Mouse (Mus musculus): ENCODE data around the gene Hist1h3d. TPM values are rescaled to one million over a fixed set of nuclear protein-coding genes. Genes with fewer than 3 reads are reported as not detected.
"Not testable (repeated sequence)": the region's sequence is repeated elsewhere in the genome, so short reads cannot be mapped to it uniquely, and the experiment has no call there.

The Hist1h3d gene
- polyA plus RNA-seq, 1 experiment from 2014 or later = 8.4 TPM

DNA sequence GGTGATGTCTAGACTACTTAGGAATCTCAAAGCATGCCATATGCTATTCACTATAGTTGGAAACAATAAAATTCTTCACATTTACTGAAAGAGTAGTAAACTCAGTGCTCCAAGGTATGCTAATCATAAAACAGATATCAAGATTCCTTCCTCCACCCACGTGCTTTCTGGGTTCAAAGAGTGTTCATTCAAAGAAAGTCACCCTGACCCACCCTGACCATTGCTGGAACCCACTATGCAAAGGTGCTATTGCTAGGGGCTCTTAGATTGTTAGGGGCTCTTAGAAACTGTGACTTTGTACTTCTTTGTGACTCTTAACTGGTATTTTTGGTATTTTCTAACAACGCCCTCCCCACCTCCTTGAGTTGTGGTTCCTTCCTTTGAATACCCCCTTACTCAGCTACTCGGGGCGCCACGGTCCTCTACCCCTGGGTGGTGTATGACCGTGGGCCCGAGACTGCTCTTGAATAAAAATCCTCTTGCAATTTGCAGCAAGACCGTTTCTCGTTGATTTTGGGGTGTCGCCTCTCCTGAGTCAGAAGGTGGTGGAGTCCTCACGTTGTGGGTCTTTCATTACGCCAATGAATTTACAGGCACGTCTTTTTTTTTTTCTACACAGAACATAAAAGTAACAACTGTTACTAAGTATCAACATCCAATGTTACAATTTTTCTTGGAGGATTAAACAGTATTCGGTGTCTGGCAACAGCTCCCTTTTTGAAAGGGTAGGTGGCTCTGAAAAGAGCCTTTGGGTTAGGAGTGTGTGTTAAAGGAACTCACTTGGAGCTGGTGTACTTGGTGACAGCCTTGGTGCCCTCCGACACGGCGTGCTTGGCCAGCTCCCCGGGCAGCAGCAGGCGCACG lies 2.3 kb upstream of the Hist1h3d start:
- not testable (repeated sequence) for H3K36me3 ChIP-seq; H3K9me3 ChIP-seq; ATAC-seq (ENCODE audit: low FRiP score, low read depth); H3K27me3 ChIP-seq
- Histone ChIP-seq H3K9ac (peak overlapping the region; percentile 80), H3K4me3 (peak overlapping the region; percentile 53), H3K4me1 (peaks cover 35% of the 10 kb centered on the region), H3K4me2 (replicated peaks) (peak overlapping the region; percentile 75), H3K27ac (peak overlapping the region; percentile 96)
- 10% methylated on average over 20 of the region's 20 CpGs for WGBS

DNA sequence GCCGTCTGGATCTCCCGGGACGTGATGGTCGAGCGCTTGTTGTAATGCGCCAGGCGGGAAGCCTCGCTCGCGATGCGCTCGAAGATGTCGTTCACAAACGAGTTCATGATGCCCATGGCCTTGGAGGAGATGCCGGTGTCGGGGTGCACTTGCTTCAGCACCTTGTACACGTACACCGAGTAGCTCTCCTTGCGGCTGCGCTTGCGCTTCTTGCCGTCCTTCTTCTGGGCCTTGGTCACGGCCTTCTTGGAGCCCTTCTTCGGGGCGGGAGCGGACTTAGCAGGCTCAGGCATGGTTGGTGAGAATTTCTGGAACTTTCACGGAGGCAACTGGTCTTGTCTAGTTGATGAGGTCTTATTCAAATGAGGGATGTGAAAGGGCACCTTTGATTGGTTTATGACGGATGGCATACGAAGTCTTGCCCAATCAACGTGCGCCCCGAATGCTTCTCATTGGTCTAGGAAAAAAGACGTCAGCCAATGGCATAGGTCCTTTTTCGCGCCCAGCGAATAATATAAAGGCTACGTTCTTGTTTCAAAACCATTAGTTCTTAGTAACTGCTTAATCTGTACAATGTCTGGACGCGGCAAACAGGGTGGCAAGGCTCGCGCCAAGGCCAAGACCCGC lies 1.6 kb upstream of the Hist1h3d start, which contains the start of the genes Hist1h2bf and Hist1h2ad:
Hist1h2bf (minus strand) TSS at position 299 of the 627 bp plus-strand sequence.
Hist1h2ad (plus strand) TSS at position 484 of the 627 bp plus-strand sequence.
- H3K36me3 ChIP-seq, H3K9me3 ChIP-seq, H3K27me3 ChIP-seq: not testable (repeated sequence)
- peak; percentile 91 for ATAC-seq (ENCODE audit: low FRiP score, low read depth)
- H3K27ac ChIP-seq = peak within 1 kb of the TSS; percentile 96
- 1% methylated on average over 42 of the region's 42 CpGs for WGBS
- peak within 1 kb of the TSS; percentile 80 for H3K9ac ChIP-seq
- H3K4me2 ChIP-seq (replicated peaks) = peak within 1 kb of the TSS; percentile 75
- peaks cover 35% of the 10 kb centered on the region for H3K4me1 ChIP-seq
- H3K4me3 ChIP-seq = peak within 1 kb of the TSS; percentile 53

GRCm38 (mm10) chr13:23574546-23575170 lies 905 bp upstream of the Hist1h3d start:
- H3K9me3 ChIP-seq; ATAC-seq (ENCODE audit: low FRiP score, low read depth); H3K36me3 ChIP-seq; H3K27me3 ChIP-seq: not testable (repeated sequence)
- Histone ChIP-seq H3K4me1 (peaks cover 35% of the 10 kb centered on the region), H3K27ac (peak overlapping the region; percentile 88), H3K9ac (peak overlapping the region; percentile 66), H3K4me2 (replicated peaks) (peak overlapping the region; percentile 61), H3K4me3 (peak overlapping the region; percentile 53)
- 0% methylated on average over 12 of the region's 39 CpGs for WGBS

- whole genome bisulfite sequencing = under 1% methylated on average over 13 of the region's 40 CpGs
- Histone ChIP-seq H3K4me2 (replicated peaks) (peak overlapping the region; percentile 70), H3K27ac (peak overlapping the region; percentile 87), H3K4me3 (peak overlapping the region; percentile 52), H3K4me1 (peaks cover 32% of the 10 kb centered on the region), H3K9ac (peak overlapping the region; percentile 79)
- H3K9me3 ChIP-seq; H3K36me3 ChIP-seq; H3K27me3 ChIP-seq; ATAC-seq (ENCODE audit: low FRiP score, low read depth): not testable (repeated sequence)
Observed at GRCm38 (mm10) chr13:23575864-23576313, 326 bp downstream of the Hist1h3d start.

GRCm38 (mm10) chr13:23576351-23576881 lies 853 bp downstream of the Hist1h3d start:
- Histone ChIP-seq H3K27me3 (no peaks in the 10 kb centered on the region), H3K4me3 (peak overlapping the region; percentile 52), H3K9me3 (no peaks in the 10 kb centered on the region), H3K4me1 (peaks cover 34% of the 10 kb centered on the region), H3K9ac (peak overlapping the region; percentile 79), H3K4me2 (replicated peaks) (peak overlapping the region; percentile 70), H3K27ac (peak overlapping the region; percentile 87), H3K36me3 (no peaks in the 10 kb centered on the region)
- no peak for ATAC-seq (ENCODE audit: low FRiP score, low read depth)
- 4% methylated on average over 7 of the region's 7 CpGs for WGBS

DNA sequence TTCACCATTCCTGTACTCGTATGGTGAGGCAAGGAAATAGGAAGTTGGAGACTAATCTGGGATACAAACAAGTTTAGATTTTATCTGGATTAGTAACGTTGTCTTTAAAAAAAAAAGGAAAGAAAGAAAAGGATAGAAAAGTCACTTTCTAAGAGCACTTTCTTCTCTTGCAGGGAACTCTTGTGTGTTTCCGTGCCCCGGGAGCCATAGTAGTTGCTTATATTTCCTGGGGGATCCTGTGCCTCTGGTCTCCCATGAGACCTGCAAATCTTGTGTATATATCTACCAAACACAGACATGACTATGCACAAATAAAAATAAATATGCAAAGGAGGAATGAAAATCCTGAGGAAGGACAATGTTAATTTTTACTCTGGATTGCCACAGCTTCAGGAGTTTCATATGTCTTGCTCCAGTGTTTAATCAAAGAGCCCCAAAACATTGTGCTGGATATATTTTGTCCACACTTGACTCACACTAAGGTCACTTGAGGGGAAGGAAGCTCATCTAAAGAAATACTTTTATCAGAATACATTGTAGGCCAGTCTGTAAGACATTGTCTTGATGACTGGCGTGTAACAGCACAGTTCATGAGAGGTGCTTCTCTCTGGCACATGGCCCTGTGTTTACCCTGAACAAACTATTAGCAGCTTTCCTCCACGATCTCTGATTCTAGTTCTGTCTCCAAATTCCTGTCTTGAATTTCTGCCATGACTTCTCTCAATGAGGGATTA lies 1.5 kb downstream of the Hist1h3d start:
- Histone ChIP-seq H3K4me3 (peak overlapping the region; percentile 52), H3K4me1 (peaks cover 35% of the 10 kb centered on the region), H3K27ac (peak overlapping the region; percentile 87), H3K4me2 (replicated peaks) (peak overlapping the region; percentile 70), H3K36me3 (no peaks in the 10 kb centered on the region), H3K9ac (peak overlapping the region; percentile 79), H3K9me3 (no peaks in the 10 kb centered on the region), H3K27me3 (no peaks in the 10 kb centered on the region)
- 51% methylated on average over 6 of the region's 6 CpGs for WGBS
- no peak for ATAC-seq (ENCODE audit: low FRiP score, low read depth)

DNA sequence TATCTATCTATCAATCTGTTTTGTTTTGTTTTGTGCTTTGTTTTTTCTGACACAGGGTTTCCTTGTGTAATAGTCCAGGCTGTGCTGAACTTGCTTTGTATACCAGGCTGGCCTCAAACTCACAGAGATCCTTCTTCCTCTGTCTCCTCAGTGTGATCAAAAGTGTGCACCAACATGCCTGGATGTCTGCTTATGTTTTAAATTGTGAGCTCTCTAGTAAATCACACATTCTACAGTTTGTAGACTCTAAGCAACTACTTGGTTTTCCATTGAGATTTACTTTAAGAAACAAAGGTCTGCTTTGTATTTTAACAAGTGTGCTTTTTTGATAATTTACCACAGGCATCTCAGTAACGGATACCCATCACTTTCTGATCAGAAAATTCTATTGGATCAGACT lies 2.3 kb downstream of the Hist1h3d start:
- Histone ChIP-seq H3K36me3 (no peaks in the 10 kb centered on the region), H3K4me2 (replicated peaks) (no peak overlapping the region), H3K9ac (no peak overlapping the region), H3K4me1 (peaks cover 35% of the 10 kb centered on the region), H3K27me3 (no peaks in the 10 kb centered on the region), H3K9me3 (no peaks in the 10 kb centered on the region), H3K27ac (no peak overlapping the region), H3K4me3 (no peak overlapping the region)
- WGBS = 88% methylated on average over 1 of the region's 1 CpGs
- no peak for ATAC-seq (ENCODE audit: low FRiP score, low read depth)

- Histone ChIP-seq H3K4me3 (peak within 1 kb of the TSS; percentile 58), H3K4me1 (peaks cover 42% of the 10 kb centered on the region), H3K9me3 (no peaks in the 10 kb centered on the region), H3K4me2 (replicated peaks) (peak within 1 kb of the TSS; percentile 87), H3K9ac (peak within 1 kb of the TSS; percentile 79), H3K36me3 (no peaks in the 10 kb centered on the region), H3K27ac (peak within 1 kb of the TSS; percentile 92), H3K27me3 (no peaks in the 10 kb centered on the region)
- peak; percentile 90 for ATAC-seq (ENCODE audit: low FRiP score, low read depth)
- WGBS = under 1% methylated on average over 43 of the region's 43 CpGs
Observed at GRCm38 (mm10) chr13:23581408-23582218, 6.0 kb downstream of the Hist1h3d start, which contains the start of gene Hist1h4d. Gene Hist1h4d (plus strand): TSS chr13:23581598.

DNA sequence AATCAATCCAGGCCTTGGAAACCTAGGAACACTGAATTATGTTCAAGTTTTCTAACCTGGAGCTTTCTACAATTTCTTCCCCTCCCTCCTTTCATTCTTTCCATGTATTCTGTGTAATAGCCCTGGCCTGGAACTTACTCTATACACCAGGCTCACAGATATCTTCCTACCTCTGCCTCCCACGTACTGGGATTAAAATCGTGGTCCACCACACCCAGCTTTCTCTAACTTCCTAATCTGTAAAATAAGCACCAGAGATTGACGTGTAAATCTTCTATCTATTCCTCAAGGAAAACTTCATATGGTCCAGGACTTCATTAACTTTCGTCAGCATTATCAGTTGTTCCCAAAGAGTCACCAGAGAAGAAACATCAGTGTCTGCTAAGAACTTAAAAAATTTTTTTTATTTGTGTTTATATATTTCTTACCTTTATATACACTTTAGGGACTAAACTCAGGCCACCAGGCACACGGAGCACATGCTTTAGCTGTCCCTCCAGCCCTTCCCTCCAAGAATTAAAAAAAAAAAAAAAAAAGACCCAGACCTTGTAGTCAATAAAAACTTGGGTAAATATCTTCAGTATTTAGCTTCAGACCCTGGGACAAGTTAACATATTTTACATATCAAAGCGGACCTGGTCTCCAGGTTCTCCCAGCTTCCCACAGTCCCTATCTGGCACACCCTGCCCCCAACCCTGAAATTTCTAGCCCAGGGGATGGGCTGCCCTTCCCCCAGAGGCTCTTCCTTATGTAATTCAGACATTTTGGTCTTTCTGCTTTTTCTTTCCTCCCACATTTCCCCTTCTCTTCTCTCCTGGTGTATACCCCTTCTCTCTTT lies 6.9 kb downstream of the Hist1h3d start:
- Histone ChIP-seq H3K4me1 (peaks cover 37% of the 10 kb centered on the region), H3K27ac (peak overlapping the region; percentile 92), H3K4me2 (replicated peaks) (peak overlapping the region; percentile 87), H3K4me3 (peak overlapping the region; percentile 58), H3K9me3 (no peaks in the 10 kb centered on the region), H3K9ac (peak overlapping the region; percentile 79), H3K27me3 (no peaks in the 10 kb centered on the region), H3K36me3 (no peaks in the 10 kb centered on the region)
- WGBS = 11% methylated on average over 6 of the region's 6 CpGs
- no peak for ATAC-seq (ENCODE audit: low FRiP score, low read depth)
